8 mouse cellular contexts compared by ENCODE assay signal in genomic region chr7:34196132-34197128, GRCm38 (mm10). TPM values are rescaled to one million over a fixed set of nuclear protein-coding genes. Genes with fewer than 3 reads are reported as not detected.
DNase-seq lines count a peak whose midpoint lies in the region; ATAC-seq and TF ChIP-seq lines count a peak whose summit lies in the region.

Gene Pdcd2l (minus strand): TSS chr7:34196661.

- H3K27me3 ChIP-seq in hindbrain, postnatal 0 days (ENCODE audit: insufficient read depth, low read length), result no peaks in the 10 kb centered on the region

- no peaks in the 10 kb centered on the region for H3K4me1 ChIP-seq in hindbrain, postnatal 0 days (ENCODE audit: insufficient read depth, low read length)

- WGBS in hindbrain, postnatal 0 days, result 3% methylated on average over 70 of the region's 70 CpGs

- peak; percentile 96 for ATAC-seq in hindbrain, postnatal 0 days
- ATAC-seq in megakaryocyte, adult 5-6 weeks (ENCODE audit: poor library complexity, severe bottlenecking), result peak; percentile 74

- peak within 1 kb of the TSS; percentile 95 for H3K9ac ChIP-seq in hindbrain, postnatal 0 days (replicated peaks; ENCODE audit: low read length)

- peak; percentile 74 for DNase-seq in WW6 (ENCODE audit: low read depth, low spot score)
- peak; percentile 94 to 96 for DNase-seq in cerebellum, postnatal 4 days (ENCODE audit: low spot score in 2 of 2)
- DNase-seq in gastrocnemius, adult 2 months, result peak; percentile 95
- DNase-seq in hindbrain, postnatal 0 days (ENCODE audit: low spot score), result peak; percentile 96
- DNase-seq in left cerebral cortex, adult 2 months (ENCODE audit: extremely low spot score in 1 of 2, low spot score in 2 of 2), result peak; percentile 93 to 95
- DNase-seq in right cerebral cortex, adult 2 months (ENCODE audit: low spot score in 2 of 2), result peak; percentile 90 to 93
- peak; percentile 91 for DNase-seq in urinary bladder, postnatal 14 days (ENCODE audit: low spot score)

- H3K4me2 ChIP-seq in hindbrain, postnatal 0 days (ENCODE audit: low read depth, low read length), result peak within 1 kb of the TSS; percentile 82

- peak within 1 kb of the TSS; percentile 95 for H3K4me3 ChIP-seq in gastrocnemius, adult 2 months
- H3K4me3 ChIP-seq in hindbrain, postnatal 0 days (ENCODE audit: low read length), result peak within 1 kb of the TSS; percentile 96
- H3K4me3 ChIP-seq in left cerebral cortex, adult 2 months, result peak within 1 kb of the TSS; percentile 99

- H3K9me3 ChIP-seq in hindbrain, postnatal 0 days (ENCODE audit: low read length), result no peaks in the 10 kb centered on the region

- no peak for TF ChIP-seq CTCF in gastrocnemius, adult 2 months (IDR thresholded peaks at IDR 0.05)
- TF ChIP-seq CTCF in hindbrain, postnatal 0 days (IDR thresholded peaks at IDR 0.05; ENCODE audit: low read depth), result no peak
- TF ChIP-seq CTCF in left cerebral cortex, adult 2 months (IDR thresholded peaks at IDR 0.05), result no peak; the same call in 1 of the 2 replicates

- H3K36me3 ChIP-seq in hindbrain, postnatal 0 days (ENCODE audit: insufficient read depth, low read length), result peaks cover 19% of the 10 kb centered on the region; the same call in 1 of the 2 replicates

- intact Hi-C loops in gastrocnemius, adult 2 months (cut with DNase I), result loop anchor here (2.0 to 10.0 kb wide), 3 partner anchors 32 to 212 kb away; partner anchors contain the start of gene Wtip
- intact Hi-C loops in left cerebral cortex, adult 2 months (cut with DNase I), result loop anchor here (1.0 to 10.0 kb wide), 3 partner anchors 28 to 212 kb away; partner anchors contain the start of gene Uba2

- H3K27ac ChIP-seq in gastrocnemius, adult 2 months, result peak within 1 kb of the TSS; percentile 89
- peak within 1 kb of the TSS; percentile 79 for H3K27ac ChIP-seq in hindbrain, postnatal 0 days
- H3K27ac ChIP-seq in left cerebral cortex, adult 2 months, result peak within 1 kb of the TSS; percentile 82

RNA-seq across cellular contexts. Expression of gene Pdcd2l, which starts in this region (rescaled TPM):
- total RNA-seq in gastrocnemius, adult 2 months (2021), result 10 to 100 TPM; 13.8 to 19.2 TPM
- 37.6 and 42.7 TPM in 2 replicates for total RNA-seq in hindbrain, postnatal 0 days (2014; rRNA removed)
- 61.6 and 65.7 TPM in 2 replicates for polyA plus RNA-seq in hindbrain, postnatal 0 days (2015; fragmentation: Nextera tagmentation; extraction: Ambion mirVana)
- total RNA-seq in left cerebral cortex, adult 2 months (2021), result 10 to 100 TPM; 23.8 to 26.9 TPM
- total RNA-seq in megakaryocyte, adult 5-6 weeks (2015), result 26.1 and 30.6 TPM in 2 replicates
- 33.9 and 37.0 TPM in 2 replicates for total RNA-seq in megakaryocyte, adult 5-6 weeks (2017)

Comparison
In these comparisons a context has a peak if more than half of its experiments do, and no peak if none do; other contexts are left out.
1. Peak in every context shown above with its lines: DNase-seq, ATAC-seq, H3K4me3 ChIP-seq and H3K27ac ChIP-seq.